8 mouse cellular contexts compared by ENCODE assay signal in the genomic region with DNA sequence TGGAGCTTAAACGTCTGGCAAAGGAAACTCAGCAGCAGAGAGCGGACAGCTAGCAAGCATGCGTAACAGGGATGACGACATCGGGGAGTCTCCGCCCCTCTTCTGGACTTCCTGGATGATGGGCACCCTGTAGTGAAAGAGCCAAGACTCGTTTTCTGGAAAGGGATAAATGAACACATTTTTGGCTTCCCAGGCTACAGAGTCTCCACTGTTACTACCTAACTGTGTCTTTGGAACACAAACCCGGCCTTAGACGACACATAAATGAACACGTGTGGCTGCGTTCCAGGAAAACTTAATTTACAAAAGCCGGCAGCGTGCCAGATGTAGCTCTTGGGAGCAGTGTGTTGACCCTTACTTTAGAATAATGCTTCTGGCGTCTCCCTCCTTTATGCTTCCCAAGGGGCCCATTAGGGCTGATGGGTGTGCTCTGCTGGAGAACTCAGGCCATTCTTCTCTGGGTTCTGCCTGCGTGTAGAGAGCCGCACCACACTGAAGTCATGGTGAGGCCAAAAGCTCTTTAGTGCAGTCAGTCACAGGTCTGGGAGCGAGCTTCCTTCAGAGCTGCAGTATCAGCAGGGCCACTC.
A peak's percentile ranks its signal among the peaks of the same experiment; 100 is the strongest.
DNase-seq lines count a peak whose midpoint lies in the region; ATAC-seq lines count a peak whose summit lies in the region.

No protein-coding gene starts in this region.

- intact Hi-C loops in heart, postnatal 14 days (cut with DNase I): loop anchor here (10.0 kb wide), 2 partner anchors 181 to 239 kb away; a partner anchor contains a TSS

- no peaks in the 10 kb centered on the region for H3K36me3 ChIP-seq in forebrain, embryonic 16.5 days (ENCODE audit: control insufficient read depth, insufficient read depth)

- no peaks in the 10 kb centered on the region for H3K27me3 ChIP-seq in forebrain, embryonic 16.5 days (replicated peaks; ENCODE audit: control insufficient read depth, insufficient read depth, low read length)

- no peak overlapping the region for H3K9ac ChIP-seq in forebrain, embryonic 16.5 days (replicated peaks; ENCODE audit: low read depth, low read length)

- peak; percentile 76 for DNase-seq in urinary bladder, postnatal 14 days (ENCODE audit: low spot score)
- no peak for DNase-seq in urinary bladder, adult 2 months (ENCODE audit: low spot score)
- peak; percentile 69 to 82 for DNase-seq in heart, postnatal 14 days
- peak; percentile 44 to 51 for DNase-seq in layer of hippocampus, adult 8-10 months (ENCODE audit: low spot score in 2 of 2)
- peak; percentile 89 for DNase-seq in lung, postnatal 25 days (ENCODE audit: low spot score)
- DNase-seq in testis, postnatal 10 days (ENCODE audit: low spot score): peak; percentile 77

- peaks cover 34% of the 10 kb centered on the region for H3K4me1 ChIP-seq in forebrain, embryonic 16.5 days (replicated peaks; ENCODE audit: control insufficient read depth, insufficient read depth, low read length)

- H3K27ac ChIP-seq in forebrain, embryonic 16.5 days (ENCODE audit: low read length): peak overlapping the region; percentile 67

- ATAC-seq in forebrain, embryonic 16.5 days: peak; percentile 67
- ATAC-seq in erythroid progenitor cell, adult 5-6 weeks (replicated peaks; ENCODE audit: low FRiP score, poor library complexity, severe bottlenecking): no peak

- H3K9me3 ChIP-seq in forebrain, embryonic 16.5 days (ENCODE audit: control insufficient read depth, low read length): no peaks in the 10 kb centered on the region

- peak overlapping the region; percentile 20 for H3K4me2 ChIP-seq in forebrain, embryonic 16.5 days (ENCODE audit: low read length)

- WGBS in forebrain, embryonic 16.5 days: 19% methylated on average over 17 of the region's 17 CpGs

- peak overlapping the region; percentile 1; the same call in 1 of the 2 replicates for H3K4me3 ChIP-seq in forebrain, embryonic 16.5 days (replicated peaks; ENCODE audit: low read length)
